Mouse (Mus musculus) urinary bladder, adult 18-20 months (tissue): ENCODE data around the gene 4930503E14Rik.
"Not testable (repeated sequence)": the region's sequence is repeated elsewhere in the genome, so short reads cannot be mapped to it uniquely, and the experiment has no call there.

ENCODE experiments used
- DNase-seq, 2 experiments: peaks; one replicate each; pipeline ENCODE4 v3.0.0; 2022; ENCODE audit warnings: low spot score in 2 of 2, mixed read lengths in 2 of 2

The 4930503E14Rik gene

GRCm38 (mm10) chr14:44213154-44213553 is at the start of gene 4930503E14Rik:
TSS of gene 4930503E14Rik (minus strand) at chr14:44213254.
- not testable (repeated sequence) for DNase-seq

GRCm38 (mm10) chr14:44248039-44248438 is 35.0 kb upstream of the 4930503E14Rik start:
- DNase-seq = no peak

GRCm38 (mm10) chr14:44197361-44197760 is 15.7 kb downstream of the 4930503E14Rik start, which contains the start of gene Gm8212:
TSS of gene Gm8212 (plus strand) at chr14:44197661.
- DNase-seq = not testable (repeated sequence)

DNA sequence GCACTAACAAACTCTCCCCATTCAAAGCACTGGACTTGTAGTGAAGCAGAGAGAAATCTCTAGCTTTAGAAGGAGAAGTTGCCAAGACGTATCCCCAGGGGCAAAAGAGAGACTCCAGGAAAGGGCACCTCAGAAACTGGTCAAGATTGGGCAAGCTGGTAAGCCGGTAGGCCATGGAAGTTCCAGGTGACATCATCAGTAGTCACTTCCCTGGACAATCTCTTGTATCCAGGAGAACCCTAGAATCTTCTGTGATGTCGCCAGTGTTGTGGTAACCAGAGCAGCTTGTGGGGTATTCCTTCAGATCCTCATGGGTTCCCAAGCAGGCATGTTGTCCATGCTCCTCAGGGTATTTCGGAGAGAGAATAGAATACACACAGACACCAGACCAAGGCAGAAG is 89.5 kb downstream of the 4930503E14Rik start, which contains the start of gene Gm3327:
Gene Gm3327, plus strand, starts transcription at position 301 of the 400 bp plus-strand sequence.
- not testable (repeated sequence) for DNase-seq
